Mouse (Mus musculus): ENCODE results near the gene Rab29. TPM values are rescaled to one million over a fixed set of nuclear protein-coding genes. Genes with fewer than 3 reads are reported as not detected.
A peak's percentile ranks its signal among the peaks of the same experiment; 100 is the strongest.

Gene Rab29
- polyA plus RNA-seq, 1 experiment from 2014 or later = 7.0 TPM

GRCm38 (mm10) chr1:131830561-131830960 lies 36.5 kb upstream of the Rab29 start:
- no peak for ATAC-seq (replicated peaks)
- H3K4me1 ChIP-seq = peaks cover 48% of the 10 kb centered on the region
- H3K36me3 ChIP-seq (replicated peaks) = no peaks in the 10 kb centered on the region
- no peak overlapping the region for H3K27ac ChIP-seq
- H3K27me3 ChIP-seq (replicated peaks) = no peaks in the 10 kb centered on the region
- H3K9me3 ChIP-seq = no peaks in the 10 kb centered on the region
- H3K9ac ChIP-seq = no peak overlapping the region
- H3K4me2 ChIP-seq = no peak overlapping the region
- no peak overlapping the region for H3K4me3 ChIP-seq
- WGBS = 84% methylated on average over 15 of the region's 15 CpGs

GRCm38 (mm10) chr1:131830971-131831641 lies 35.9 kb upstream of the Rab29 start:
- H3K27ac ChIP-seq = no peak overlapping the region
- H3K27me3 ChIP-seq (replicated peaks) = no peaks in the 10 kb centered on the region
- H3K4me2 ChIP-seq = no peak overlapping the region
- WGBS = 83% methylated on average over 8 of the region's 8 CpGs
- H3K36me3 ChIP-seq (replicated peaks) = no peaks in the 10 kb centered on the region
- peaks cover 48% of the 10 kb centered on the region for H3K4me1 ChIP-seq
- no peaks in the 10 kb centered on the region for H3K9me3 ChIP-seq
- no peak overlapping the region for H3K9ac ChIP-seq
- H3K4me3 ChIP-seq = no peak overlapping the region
- no peak for ATAC-seq (replicated peaks)

- Histone ChIP-seq H3K4me2 (no peak overlapping the region), H3K36me3 (replicated peaks) (no peaks in the 10 kb centered on the region; the same call in 1 of the 2 replicates), H3K9ac (no peak overlapping the region), H3K4me3 (no peak overlapping the region), H3K9me3 (no peaks in the 10 kb centered on the region), H3K27me3 (replicated peaks) (no peaks in the 10 kb centered on the region), H3K27ac (no peak overlapping the region), H3K4me1 (peaks cover 6% of the 10 kb centered on the region)
- 78% methylated on average over 3 of the region's 3 CpGs for whole genome bisulfite sequencing
- no peak for ATAC-seq (replicated peaks)
These were observed 30.0 kb upstream of the Rab29 start for GRCm38 (mm10) chr1:131837035-131837434.

- Histone ChIP-seq H3K4me1 (peaks cover 3% of the 10 kb centered on the region; the same call in 1 of the 2 replicates), H3K36me3 (replicated peaks) (no peaks in the 10 kb centered on the region; the same call in 1 of the 2 replicates), H3K9ac (no peak overlapping the region), H3K9me3 (no peaks in the 10 kb centered on the region), H3K4me3 (no peak overlapping the region), H3K27ac (no peak overlapping the region), H3K27me3 (replicated peaks) (no peaks in the 10 kb centered on the region), H3K4me2 (no peak overlapping the region)
- ATAC-seq (replicated peaks) = no peak
- WGBS = 81% methylated on average over 5 of the region's 5 CpGs
These were observed 28.5 kb upstream of the Rab29 start for GRCm38 (mm10) chr1:131838542-131838941.

GRCm38 (mm10) chr1:131839279-131839678 lies 27.7 kb upstream of the Rab29 start:
- no peak overlapping the region for H3K4me2 ChIP-seq
- no peak for ATAC-seq (replicated peaks)
- H3K4me1 ChIP-seq = no peaks in the 10 kb centered on the region
- no peaks in the 10 kb centered on the region; the same call in 1 of the 2 replicates for H3K36me3 ChIP-seq (replicated peaks)
- no peak overlapping the region for H3K9ac ChIP-seq
- H3K9me3 ChIP-seq = no peaks in the 10 kb centered on the region
- H3K27ac ChIP-seq = no peak overlapping the region
- WGBS = 49% methylated on average over 2 of the region's 2 CpGs
- no peak overlapping the region for H3K4me3 ChIP-seq
- no peaks in the 10 kb centered on the region for H3K27me3 ChIP-seq (replicated peaks)

- ATAC-seq (replicated peaks) = no peak
- WGBS = 82% methylated on average over 4 of the region's 4 CpGs
- no peaks in the 10 kb centered on the region for H3K27me3 ChIP-seq (replicated peaks)
These were observed 24.8 kb upstream of the Rab29 start for GRCm38 (mm10) chr1:131842221-131842620.

GRCm38 (mm10) chr1:131843758-131844157 lies 23.3 kb upstream of the Rab29 start:
- no peaks in the 10 kb centered on the region for H3K4me1 ChIP-seq
- H3K27ac ChIP-seq = no peak overlapping the region
- no peak overlapping the region for H3K9ac ChIP-seq
- no peaks in the 10 kb centered on the region for H3K9me3 ChIP-seq
- H3K4me3 ChIP-seq = no peak overlapping the region
- WGBS = 94% methylated on average over 10 of the region's 10 CpGs
- no peaks in the 10 kb centered on the region; the same call in 1 of the 2 replicates for H3K36me3 ChIP-seq (replicated peaks)
- ATAC-seq (replicated peaks) = no peak
- H3K4me2 ChIP-seq = no peak overlapping the region
- no peaks in the 10 kb centered on the region for H3K27me3 ChIP-seq (replicated peaks)

More at GRCm38 (mm10) chr1:131842221-131842620, 24.8 kb upstream of the Rab29 start:
- no peak overlapping the region for H3K4me3 ChIP-seq
- no peak overlapping the region for H3K27ac ChIP-seq
- H3K9me3 ChIP-seq = no peaks in the 10 kb centered on the region
- no peaks in the 10 kb centered on the region; the same call in 1 of the 2 replicates for H3K36me3 ChIP-seq (replicated peaks)
- H3K4me1 ChIP-seq = no peaks in the 10 kb centered on the region
- H3K9ac ChIP-seq = no peak overlapping the region
- H3K4me2 ChIP-seq = no peak overlapping the region

GRCm38 (mm10) chr1:131844883-131845282 lies 22.1 kb upstream of the Rab29 start:
- H3K4me3 ChIP-seq = no peak overlapping the region
- H3K9ac ChIP-seq = no peak overlapping the region
- no peak for ATAC-seq (replicated peaks)
- no peak overlapping the region for H3K27ac ChIP-seq
- no peaks in the 10 kb centered on the region for H3K27me3 ChIP-seq (replicated peaks)
- H3K36me3 ChIP-seq (replicated peaks) = no peaks in the 10 kb centered on the region; the same call in 1 of the 2 replicates
- H3K4me2 ChIP-seq = no peak overlapping the region
- H3K9me3 ChIP-seq = no peaks in the 10 kb centered on the region
- 63% methylated on average over 8 of the region's 8 CpGs for WGBS
- H3K4me1 ChIP-seq = no peaks in the 10 kb centered on the region

- Histone ChIP-seq H3K27ac (no peak overlapping the region), H3K9ac (no peak overlapping the region), H3K4me2 (no peak overlapping the region), H3K9me3 (no peaks in the 10 kb centered on the region), H3K27me3 (replicated peaks) (no peaks in the 10 kb centered on the region), H3K4me3 (no peak overlapping the region), H3K36me3 (replicated peaks) (no peaks in the 10 kb centered on the region; the same call in 1 of the 2 replicates), H3K4me1 (no peaks in the 10 kb centered on the region)
- ATAC-seq (replicated peaks) = no peak
- 76% methylated on average over 5 of the region's 5 CpGs for WGBS
These were observed 20.8 kb upstream of the Rab29 start for GRCm38 (mm10) chr1:131846255-131846654.

GRCm38 (mm10) chr1:131861811-131862210 lies 5.2 kb upstream of the Rab29 start:
- Histone ChIP-seq H3K27me3 (replicated peaks) (no peaks in the 10 kb centered on the region), H3K4me2 (no peak overlapping the region), H3K9me3 (no peaks in the 10 kb centered on the region), H3K4me1 (no peaks in the 10 kb centered on the region), H3K4me3 (no peak overlapping the region), H3K36me3 (replicated peaks) (no peaks in the 10 kb centered on the region), H3K9ac (no peak overlapping the region), H3K27ac (no peak overlapping the region)
- ATAC-seq (replicated peaks) = no peak
- WGBS = 78% methylated on average over 4 of the region's 4 CpGs

- no peaks in the 10 kb centered on the region; the same call in 1 of the 2 replicates for H3K27me3 ChIP-seq (replicated peaks)
These were observed 1.4 kb upstream of the Rab29 start for GRCm38 (mm10) chr1:131865596-131865995.

GRCm38 (mm10) chr1:131866304-131866999 lies 572 bp upstream of the Rab29 start:
- 82% methylated on average over 6 of the region's 6 CpGs for WGBS
- peaks cover 7% of the 10 kb centered on the region for H3K4me1 ChIP-seq
- no peaks in the 10 kb centered on the region for H3K36me3 ChIP-seq (replicated peaks)
- ATAC-seq (replicated peaks) = peak; percentile 41
- no peak overlapping the region for H3K4me3 ChIP-seq
- H3K27me3 ChIP-seq (replicated peaks) = no peaks in the 10 kb centered on the region; the same call in 1 of the 2 replicates
- no peak overlapping the region for H3K27ac ChIP-seq
- H3K9me3 ChIP-seq = no peaks in the 10 kb centered on the region
- H3K4me2 ChIP-seq = no peak overlapping the region
- no peak overlapping the region for H3K9ac ChIP-seq

More at GRCm38 (mm10) chr1:131865596-131865995, 1.4 kb upstream of the Rab29 start:
- H3K9me3 ChIP-seq = no peaks in the 10 kb centered on the region
- no peak overlapping the region for H3K9ac ChIP-seq
- no peak overlapping the region for H3K4me2 ChIP-seq
- H3K27ac ChIP-seq = no peak overlapping the region
- ATAC-seq (replicated peaks) = no peak
- H3K36me3 ChIP-seq (replicated peaks) = no peaks in the 10 kb centered on the region
- H3K4me1 ChIP-seq = peaks cover 7% of the 10 kb centered on the region
- 80% methylated on average over 5 of the region's 5 CpGs for WGBS
- no peak overlapping the region for H3K4me3 ChIP-seq

Data from midbrain, embryonic 15.5 days (tissue).